Mouse (Mus musculus) gastrocnemius, postnatal 10 days (tissue): ENCODE data around the gene Fat4. TPM values are rescaled to one million over a fixed set of nuclear protein-coding genes. Genes with fewer than 3 reads are reported as not detected.

ENCODE experiments used
- DNase-seq: peaks from one replicate; pipeline ENCODE4 v3.0.0; 2021; ENCODE audit warnings: mixed read lengths
- total RNA-seq, 2 experiments: library from RNA; stranded (reverse); gene quantifications; 2 replicates each; pipeline ENCODE4 v1.2.3; 2021

Gene Fat4
- total RNA-seq, 2 experiments from 2014 or later = 17.2 to 23.6 TPM

DNA sequence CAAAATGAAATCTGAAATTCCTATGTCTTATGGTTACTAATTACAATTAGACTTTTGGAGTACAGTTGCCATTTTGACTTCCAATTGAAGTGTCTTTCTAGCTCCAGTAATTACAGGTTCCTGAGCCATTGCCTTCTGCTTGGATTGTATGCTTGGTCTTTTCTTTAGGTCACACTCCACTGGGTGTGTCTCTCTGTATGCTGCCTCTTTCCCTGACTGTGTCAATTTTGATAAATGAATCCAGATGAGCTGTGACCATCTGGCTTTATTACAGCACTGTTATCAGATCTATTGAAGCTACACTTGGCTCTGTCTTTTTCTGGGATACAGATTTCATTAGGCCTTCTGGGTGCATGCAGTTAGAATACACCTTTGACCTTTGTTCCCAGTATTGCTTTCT lies 80.7 kb downstream of the Fat4 start:
- no peak for DNase-seq

DNA sequence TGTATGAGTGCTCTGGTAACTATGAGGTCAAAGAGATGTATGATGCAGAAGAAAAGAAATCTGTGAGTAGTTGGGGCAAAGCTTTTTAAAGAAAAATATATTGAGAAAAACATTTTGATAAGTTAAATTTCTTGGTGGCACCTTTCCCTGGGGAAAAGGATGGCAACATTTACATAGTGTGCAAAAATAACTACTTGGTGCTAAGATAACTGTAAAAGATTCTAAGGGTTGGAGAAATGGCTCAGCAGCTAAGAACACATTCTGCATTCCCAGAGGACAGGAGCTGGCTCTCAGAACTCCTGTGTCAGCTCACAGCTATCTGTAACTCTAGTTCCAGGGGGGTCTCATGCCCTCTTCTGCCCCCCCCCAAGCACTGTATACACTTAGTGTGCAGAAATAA lies 99.6 kb downstream of the Fat4 start:
- no peak for DNase-seq

DNA sequence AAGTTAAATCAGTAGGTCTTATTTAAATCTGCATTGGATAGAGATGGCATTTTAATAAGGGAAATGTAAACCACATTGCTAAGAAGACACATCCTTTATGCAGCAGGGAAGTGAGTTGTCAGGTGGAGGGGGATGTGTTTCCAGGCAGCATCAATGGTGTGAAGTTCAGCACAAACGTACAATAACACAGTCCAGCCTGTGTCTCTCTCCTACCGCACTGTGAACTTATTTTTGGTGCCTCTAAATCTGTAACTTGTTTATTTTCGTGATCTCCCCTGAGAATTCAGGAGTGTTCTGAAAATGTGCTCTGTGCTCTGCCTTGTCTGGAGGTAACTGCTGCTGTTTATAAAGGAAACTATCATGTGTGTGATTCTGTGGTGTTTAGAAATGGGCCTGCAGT lies 102.4 kb downstream of the Fat4 start:
- DNase-seq = no peak

- no peak for DNase-seq
Observed at GRCm38 (mm10) chr3:39000011-39000410, 113.3 kb downstream of the Fat4 start.

DNA sequence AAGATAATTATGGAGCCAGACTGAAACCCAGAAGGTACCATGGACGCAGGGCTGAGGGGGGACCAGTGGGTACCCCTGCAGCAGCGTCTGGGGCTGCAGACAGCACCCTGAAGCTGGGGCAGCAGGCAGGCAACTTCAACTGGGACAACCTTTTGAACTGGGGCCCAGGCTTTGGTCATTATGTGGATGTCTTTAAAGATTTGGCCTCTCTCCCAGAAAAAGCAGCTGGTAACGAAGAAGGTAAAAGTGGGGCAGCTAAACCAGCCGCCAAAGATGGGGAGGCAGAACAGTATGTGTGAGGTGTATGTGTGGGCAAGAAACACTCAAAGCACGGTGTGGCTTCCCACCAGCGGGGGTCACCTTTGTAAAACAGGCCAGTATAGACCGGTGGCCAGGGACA lies 123.8 kb downstream of the Fat4 start:
- DNase-seq = no peak

- DNase-seq = no peak
Observed at GRCm38 (mm10) chr3:39017633-39018032, 130.9 kb downstream of the Fat4 start.

GRCm38 (mm10) chr3:39036113-39036512 lies 149.4 kb downstream of the Fat4 start:
- no peak for DNase-seq

- DNase-seq = no peak
Observed at GRCm38 (mm10) chr3:39046425-39046824, 159.7 kb downstream of the Fat4 start.

- DNase-seq = no peak
Observed at GRCm38 (mm10) chr3:39047621-39048303, 161.0 kb downstream of the Fat4 start.

- no peak for DNase-seq
Observed at GRCm38 (mm10) chr3:39048304-39048667, 161.5 kb downstream of the Fat4 start.

DNA sequence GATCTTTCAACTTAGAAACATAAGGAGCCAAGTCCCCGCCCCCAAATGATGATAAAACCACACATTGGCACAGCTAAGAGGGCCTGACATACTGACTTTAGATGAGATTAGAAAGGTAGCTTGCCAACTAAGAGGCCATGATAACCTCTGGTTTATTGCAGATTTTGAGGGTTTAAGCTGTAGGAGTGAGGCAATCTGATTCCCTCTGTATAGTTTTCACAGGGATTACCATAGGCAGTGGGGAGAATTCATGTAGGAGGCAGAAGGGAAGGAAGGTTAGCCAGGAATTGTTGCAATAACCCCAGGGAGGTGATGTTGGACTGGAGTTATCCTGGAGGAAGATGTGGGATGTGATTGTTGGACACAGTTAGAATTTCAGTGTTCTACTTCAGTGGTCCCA lies 163.4 kb downstream of the Fat4 start:
- no peak for DNase-seq

- no peak for DNase-seq
Observed at GRCm38 (mm10) chr3:39053072-39053471, 166.3 kb downstream of the Fat4 start.
